ENCODE assay signal across 14 mouse cellular contexts in the genomic region with DNA sequence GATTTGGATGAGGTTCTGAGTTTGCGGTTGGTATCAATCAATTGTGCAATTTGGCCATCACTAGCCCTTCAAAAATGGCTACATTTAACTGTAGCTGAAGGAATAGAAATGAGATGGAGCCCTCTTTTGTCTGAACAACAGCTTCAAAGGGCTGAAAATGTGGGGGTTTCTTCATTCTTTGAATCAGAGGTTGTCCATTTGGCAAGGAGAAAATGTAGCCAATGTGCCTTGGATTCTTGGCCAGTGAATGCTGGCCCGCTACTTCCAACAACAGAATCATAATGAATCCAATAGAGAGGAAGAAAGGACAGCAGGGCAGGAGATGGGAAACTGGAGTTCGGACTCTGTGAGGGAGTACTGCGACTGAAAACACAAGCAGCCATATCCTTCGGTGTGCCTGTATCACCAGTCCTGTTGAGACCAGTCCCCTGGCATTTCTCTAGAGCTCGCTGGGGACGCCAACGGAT. TPM values are rescaled to one million over a fixed set of nuclear protein-coding genes. Genes with fewer than 3 reads are reported as not detected.
DNase-seq lines count a peak whose midpoint lies in the region; TF ChIP-seq lines count a peak whose summit lies in the region.
"Had no signal": no experiment of that assay in that cellular context is flagged by ENCODE, and none has a peak within 500 bp of the region (broad histone marks: within the 10 kb centered on the region; RNA-seq: fewer than 3 reads in every experiment).

No protein-coding gene starts in this region.

- peak overlapping the region; percentile 80 for H3K27ac ChIP-seq in layer of hippocampus, adult 2 months
- peak overlapping the region; percentile 45; the same call in 1 of the 2 replicates for H3K27ac ChIP-seq in left cerebral cortex, adult 2 months
- H3K27ac ChIP-seq: embryonic facial prominence, embryonic 15.5 days; heart, adult 2 months; limb, embryonic 10.5 days; liver, embryonic 13.5 days had no signal

- DNase-seq in layer of hippocampus, adult 2 months (ENCODE audit: low spot score in 2 of 2): peak in 1 of 2 experiments; percentile 55
- DNase-seq in layer of hippocampus, postnatal 25 days (ENCODE audit: extremely low spot score in 1 of 2, low spot score in 1 of 2): no peak
- peak; percentile 21 to 28 for DNase-seq in frontal cortex, postnatal 14 days (ENCODE audit: low spot score in 2 of 2)
- DNase-seq in left cerebral cortex, adult 2 months (ENCODE audit: extremely low spot score in 1 of 2, low spot score in 2 of 2): peak in 1 of 2 experiments; percentile 28
- peak; percentile 20 to 34 for DNase-seq in right cerebral cortex, postnatal 36 days (ENCODE audit: low spot score in 2 of 2)
- DNase-seq in kidney, postnatal 10 days: no peak
- DNase-seq in spleen, postnatal 36 days (ENCODE audit: low spot score in 2 of 2): no peak
- DNase-seq: adrenal gland, postnatal 36 days; heart, adult 2 months; heart, postnatal 10 days; liver, embryonic 13.5 days; lung, postnatal 14 days had no signal

- H3K4me3 ChIP-seq in layer of hippocampus, adult 2 months: no peak overlapping the region
- no peak overlapping the region for H3K4me3 ChIP-seq in left cerebral cortex, adult 2 months
- H3K4me3 ChIP-seq: embryonic facial prominence, embryonic 15.5 days; heart, adult 2 months; limb, embryonic 10.5 days; liver, embryonic 13.5 days had no signal

- intact Hi-C loops in left cerebral cortex, adult 2 months (cut with DNase I): loop anchor here (2.0 to 10.0 kb wide), 3 partner anchors 24 to 458 kb away; no protein-coding TSS in a partner anchor

- TF ChIP-seq CTCF in layer of hippocampus, adult 2 months (conservative IDR thresholded peaks at IDR 0.05): no peak
- no peak for TF ChIP-seq CTCF in left cerebral cortex, adult 2 months (IDR thresholded peaks at IDR 0.05)

RNA-seq across cellular contexts. Expression of gene Frmd4a, which starts 19.2 kb away (rescaled TPM):
- total RNA-seq in layer of hippocampus, adult 2 months (2021): 10 to 100 TPM; 69.1 to 82.3 TPM
- 10 to 100 TPM; 64.6 to 86.7 TPM for total RNA-seq in layer of hippocampus, postnatal 25 days (2021)
- 10 to 100 TPM; 57.7 to 65.1 TPM for total RNA-seq in left cerebral cortex, adult 2 months (2021)

Comparison
In these comparisons a context has a peak if more than half of its experiments do, and no peak if none do; other contexts are left out.
1. DNase-seq: peak in frontal cortex, postnatal 14 days (2 of 2) and right cerebral cortex, postnatal 36 days (2 of 2); none in layer of hippocampus, postnatal 25 days (0 of 2), kidney, postnatal 10 days (single experiment) and spleen, postnatal 36 days (0 of 2).